Mouse (Mus musculus) bone marrow macrophage, adult 2 months (primary cell): Measurements from ENCODE around the gene Adap2. TPM values are rescaled to one million over a fixed set of nuclear protein-coding genes. Genes with fewer than 3 reads are reported as not detected.
"Not testable (repeated sequence)": the region's sequence is repeated elsewhere in the genome, so short reads cannot be mapped to it uniquely, and the experiment has no call there.

ENCODE experiments used
- H3K27ac ChIP-seq: 2 replicates; pipeline ENCODE4 v1.5.1; 2012; ENCODE audit warnings: low read depth, low read length; ENCODE audit not compliant: insufficient read depth
- H3K4me1 ChIP-seq: 2 replicates; pipeline ENCODE4 v1.6.1; 2012; ENCODE audit warnings: low read length; ENCODE audit not compliant: control insufficient read depth, insufficient read depth
- H3K4me3 ChIP-seq: 2 replicates; pipeline ENCODE4 v1.5.1; 2012; ENCODE audit warnings: mild to moderate bottlenecking, low read length, moderate library complexity; ENCODE audit not compliant: insufficient read depth
- CTCF ChIP-seq: IDR thresholded peaks from 2 replicates; pipeline ENCODE4 v1.5.1; 2012; ENCODE audit warnings: low read depth, mild to moderate bottlenecking, low read length, moderate library complexity
- POLR2A ChIP-seq: IDR thresholded peaks from 2 replicates; pipeline ENCODE4 v1.6.1; 2012; ENCODE audit warnings: mild to moderate bottlenecking, low read depth, low read length, borderline replicate concordance
- polyA plus RNA-seq: library from polyadenylated mRNA; stranded (reverse); fragments of >200 nt; gene quantifications from 2 replicates; pipeline ENCODE4 v1.2.4, GENCODE M21; 2012; ENCODE audit not compliant: missing spikeins, insufficient read depth, insufficient read length

Gene Adap2
- polyA plus RNA-seq, 1 experiment: 167 TPM

GRCm38 (mm10) chr11:80173963-80174670 is 20.2 kb downstream of the Adap2 start:
- TF ChIP-seq CTCF (no peak), POLR2A (no peak)
- Histone ChIP-seq H3K4me3 (no peak overlapping the region), H3K27ac (peak overlapping the region; percentile 40), H3K4me1 (peaks cover 89% of the 10 kb centered on the region)

DNA sequence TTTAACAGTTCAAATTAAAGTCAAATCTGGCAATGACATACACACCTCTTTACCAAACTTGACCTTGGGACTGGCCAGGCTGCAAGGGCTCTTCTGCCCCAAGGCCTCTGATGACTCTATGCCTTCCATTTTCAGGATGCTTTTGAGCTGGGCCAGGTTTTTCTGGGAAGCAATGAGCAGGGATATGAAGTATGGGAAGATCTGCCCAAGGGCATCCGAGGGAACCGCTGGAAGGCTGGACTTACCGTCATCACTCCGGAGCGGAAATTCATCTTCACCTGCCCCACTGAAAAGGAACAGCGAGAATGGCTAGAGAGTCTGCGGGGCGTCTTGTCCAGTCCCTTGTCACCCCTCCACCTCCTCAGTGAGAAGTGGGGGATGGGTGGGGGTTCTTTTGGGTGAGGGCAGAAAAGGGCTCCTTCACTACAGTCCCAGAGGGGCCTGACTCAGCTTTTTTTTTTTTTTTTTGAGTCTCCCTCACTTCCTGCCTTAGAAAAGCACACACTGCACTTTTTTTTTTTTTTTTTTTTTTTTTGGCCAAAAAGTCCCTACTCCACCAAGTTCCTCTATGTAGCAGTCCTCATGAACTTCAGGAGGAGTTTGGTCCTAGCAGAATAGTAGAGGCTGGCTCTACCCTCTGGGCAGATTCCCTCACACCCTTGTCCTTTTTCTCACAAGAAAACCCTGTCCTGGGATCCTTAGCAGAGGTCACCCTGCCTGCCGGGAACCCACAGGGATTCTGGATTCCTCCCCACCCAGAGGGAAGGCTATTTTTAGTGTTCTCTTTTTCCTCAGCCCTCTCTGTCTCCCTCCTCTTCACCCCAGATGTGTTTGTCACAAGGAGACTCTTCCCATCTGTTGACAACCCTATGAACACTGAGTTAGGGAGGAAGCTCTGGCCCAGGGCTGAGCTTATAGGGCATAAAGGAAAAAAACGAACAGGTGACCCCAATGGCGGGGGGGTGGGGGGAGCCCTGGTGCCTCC is 23.3 kb downstream of the Adap2 start:
- TF ChIP-seq CTCF (no peak), POLR2A (no peak)
- no peak overlapping the region; the same call in 1 of the 2 replicates for H3K4me3 ChIP-seq
- peak overlapping the region; percentile 100 for H3K27ac ChIP-seq
- peaks cover 68% of the 10 kb centered on the region for H3K4me1 ChIP-seq

DNA sequence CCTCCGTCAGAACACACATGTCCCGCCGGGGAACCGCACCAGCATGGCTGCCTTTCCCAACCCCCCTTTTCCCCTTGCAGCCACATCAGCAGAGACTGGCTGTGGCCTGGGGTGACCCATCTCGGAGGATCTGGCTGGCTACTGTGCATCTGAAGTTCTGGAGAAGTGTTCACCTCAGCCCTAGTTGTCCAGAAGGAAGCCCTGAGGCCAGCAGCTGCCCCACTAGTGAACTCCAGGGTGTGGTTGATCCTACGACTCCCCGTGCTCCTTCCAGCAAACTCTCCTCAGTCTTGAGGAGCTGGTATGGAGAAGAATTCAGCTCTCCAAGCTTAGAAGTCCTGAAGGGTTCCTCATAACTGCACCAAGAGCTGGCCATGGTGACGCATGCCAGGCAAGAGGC is 24.4 kb downstream of the Adap2 start:
- peak overlapping the region; percentile 100 for H3K27ac ChIP-seq
- H3K4me1 ChIP-seq: peaks cover 59% of the 10 kb centered on the region

DNA sequence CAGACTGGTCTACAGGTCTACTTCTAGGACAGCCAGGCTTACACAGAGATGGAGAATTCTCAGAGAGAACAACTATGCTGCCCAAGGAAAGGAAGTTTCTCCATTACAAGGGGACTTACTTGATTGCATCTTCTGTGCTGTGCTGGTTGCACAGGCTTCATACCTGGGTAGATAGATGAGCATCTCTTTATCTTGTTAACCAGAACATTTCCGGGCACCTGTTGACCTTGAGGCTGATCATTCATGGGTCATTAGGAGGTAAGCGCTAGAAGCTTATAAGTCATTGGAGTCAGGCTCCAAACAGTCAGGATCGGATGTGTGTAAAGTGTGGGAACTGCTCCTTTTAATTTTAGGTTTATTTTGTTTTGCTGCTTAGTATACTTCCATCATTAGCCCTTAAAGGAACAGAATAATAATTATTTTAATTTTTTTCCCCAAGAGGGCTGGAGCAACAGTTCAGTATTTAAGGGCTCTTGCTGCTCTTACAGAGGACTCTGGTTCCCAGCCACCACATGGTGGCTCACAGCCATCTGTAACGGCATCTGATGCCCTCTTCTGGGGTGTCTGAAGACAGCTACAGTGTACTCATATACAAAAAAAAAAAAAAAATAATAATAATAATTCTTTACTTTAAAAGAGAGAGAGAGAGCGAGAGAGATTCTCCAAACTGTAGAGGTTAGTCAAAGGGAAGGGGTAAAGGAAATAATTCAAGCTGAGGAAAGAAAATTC is 27.3 kb downstream of the Adap2 start:
- TF ChIP-seq POLR2A: no peak
- peak; percentile 27; the same call in 1 of the 2 replicates for TF ChIP-seq CTCF
- Histone ChIP-seq H3K27ac (no peak overlapping the region), H3K4me3 (no peak overlapping the region), H3K4me1 (peaks cover 39% of the 10 kb centered on the region)

More for the DNA sequence above, 24.4 kb downstream of the Adap2 start:
- TF ChIP-seq POLR2A (no peak), CTCF (no peak)
- H3K4me3 ChIP-seq: no peak overlapping the region

DNA sequence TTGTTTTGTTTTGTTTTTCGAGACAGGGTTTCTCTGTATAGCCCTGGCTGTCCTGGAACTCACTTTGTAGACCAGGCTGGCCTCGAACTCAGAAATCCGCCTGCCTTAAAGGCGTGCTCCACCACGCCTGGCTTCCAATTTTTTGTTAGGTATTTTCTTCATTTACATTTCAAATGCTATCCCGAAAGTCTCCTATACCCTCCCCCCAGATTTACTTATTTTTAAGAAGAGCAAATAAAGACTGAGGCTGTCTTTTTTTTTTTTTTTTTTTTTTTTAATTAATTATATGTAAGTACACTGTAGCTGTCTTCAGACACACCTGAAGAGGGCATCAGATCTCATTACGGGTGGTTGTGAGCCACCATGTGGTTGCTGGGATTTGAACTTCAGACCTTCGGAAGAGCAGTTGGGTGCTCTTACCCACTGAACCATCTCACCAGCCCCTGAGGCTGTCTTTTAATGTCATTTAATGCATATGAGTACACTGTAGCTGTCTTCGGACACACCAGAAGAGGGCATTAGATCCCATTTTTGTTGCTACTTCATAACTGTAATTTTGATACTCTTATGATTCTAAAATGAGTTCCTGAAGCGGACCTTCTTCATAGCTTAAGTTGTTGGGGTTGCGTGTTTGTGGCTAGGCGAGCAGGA is 29.3 kb downstream of the Adap2 start:
- H3K27ac ChIP-seq: peak overlapping the region; percentile 69
- H3K4me1 ChIP-seq: peaks cover 25% of the 10 kb centered on the region
- H3K4me3 ChIP-seq: peak overlapping the region; percentile 43

DNA sequence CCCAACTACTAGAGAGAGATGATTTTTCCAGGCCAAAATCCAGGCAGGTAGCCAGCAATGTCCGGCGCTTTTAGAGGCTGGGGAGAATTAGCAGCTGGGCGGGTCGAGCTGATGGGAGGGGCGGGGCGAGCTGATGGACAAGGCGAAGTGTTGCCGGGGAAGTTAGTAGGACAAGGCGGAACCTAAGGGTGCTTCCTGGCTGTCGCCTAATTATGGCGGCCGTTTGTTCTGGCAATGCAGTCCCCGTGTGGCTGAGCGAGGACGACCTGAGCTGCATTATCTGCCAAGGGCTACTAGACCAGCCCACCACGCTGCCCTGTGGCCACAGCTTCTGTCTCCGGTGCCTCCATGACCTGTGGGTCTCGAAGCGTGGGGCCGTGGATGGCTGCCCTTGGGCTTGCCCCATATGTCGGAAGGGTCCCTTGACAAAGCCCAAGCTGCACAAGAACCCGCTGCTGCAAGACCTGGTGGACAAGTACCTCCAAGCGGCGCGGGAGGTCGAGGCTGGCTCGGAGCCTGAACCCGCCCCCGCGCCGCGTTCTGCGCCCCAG is 29.9 kb downstream of the Adap2 start, which contains the start of gene Rnf135:
TSS of gene Rnf135 (plus strand) at position 147 of the 551 bp plus-strand sequence.
- Histone ChIP-seq H3K27ac (peak within 1 kb of the TSS; percentile 87), H3K4me1 (peaks cover 19% of the 10 kb centered on the region), H3K4me3 (peak within 1 kb of the TSS; percentile 100)
- TF ChIP-seq POLR2A: peak; percentile 43; the same call in 1 of the 2 replicates
- no peak for TF ChIP-seq CTCF

DNA sequence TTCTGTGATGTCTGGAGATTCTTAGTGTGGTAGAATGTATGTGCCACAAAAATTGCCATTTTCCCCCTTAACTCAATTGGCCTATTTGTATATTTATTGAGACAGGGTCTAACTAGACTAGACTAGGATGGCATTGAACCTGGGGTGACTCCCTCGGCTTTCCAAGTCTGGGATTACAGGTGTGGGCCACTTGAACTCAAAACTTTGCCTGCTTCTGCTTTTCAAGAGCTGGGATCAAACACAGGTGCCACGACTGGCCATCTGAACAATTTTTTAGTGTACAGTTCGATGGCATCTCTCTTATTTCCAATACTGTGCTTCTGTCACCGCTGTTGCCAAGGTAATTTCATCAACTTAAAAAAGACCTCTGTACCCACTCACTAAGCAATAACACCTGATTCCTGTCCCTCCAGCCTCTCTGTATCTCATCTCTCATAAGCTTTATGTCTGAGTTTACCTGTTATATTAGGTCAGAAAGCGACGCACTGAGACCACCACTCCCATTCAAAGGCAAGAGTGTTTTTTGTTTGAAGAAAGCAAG is 30.7 kb downstream of the Adap2 start:
- Histone ChIP-seq H3K4me1 (peaks cover 16% of the 10 kb centered on the region), H3K4me3 (peak overlapping the region; percentile 100), H3K27ac (peak overlapping the region; percentile 30; the same call in 1 of the 2 replicates)
- TF ChIP-seq POLR2A (no peak), CTCF (no peak)

DNA sequence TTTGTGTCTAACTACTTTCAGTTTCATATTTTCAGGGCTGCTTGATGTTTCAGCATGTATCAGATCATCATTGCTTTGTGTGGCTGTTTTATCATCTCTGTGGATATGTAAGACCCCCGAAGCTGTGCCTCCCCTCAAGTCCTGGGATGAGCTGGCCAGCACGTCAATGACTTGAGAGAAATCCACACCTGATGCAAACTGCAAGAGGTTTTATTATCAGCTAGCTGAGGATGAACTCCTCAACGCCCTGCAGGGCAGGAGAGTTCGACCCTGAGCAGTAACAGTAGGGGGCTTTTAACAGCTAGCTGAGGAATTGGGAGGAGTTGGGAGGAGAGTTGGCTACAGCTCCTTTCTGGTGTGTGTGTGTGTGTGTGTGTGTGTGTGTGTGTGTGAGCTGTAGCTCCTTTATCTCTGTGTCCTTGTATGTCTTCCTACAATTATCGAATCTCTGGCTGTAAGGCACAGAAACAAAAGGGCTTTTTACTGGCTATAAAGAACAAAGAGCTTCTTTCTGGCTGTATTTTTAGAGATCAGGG is 31.6 kb downstream of the Adap2 start:
- peak overlapping the region; percentile 36; the same call in 1 of the 2 replicates for H3K4me3 ChIP-seq
- peaks cover 16% of the 10 kb centered on the region for H3K4me1 ChIP-seq
- not testable (repeated sequence) for H3K27ac ChIP-seq
